Mouse (Mus musculus): ENCODE results near the gene Usp4. TPM values are rescaled to one million over a fixed set of nuclear protein-coding genes. Genes with fewer than 3 reads are reported as not detected.

The Usp4 gene
- polyA plus RNA-seq, 1 experiment from 2014 or later: 143 TPM

GRCm38 (mm10) chr9:108392676-108393075, 45.0 kb downstream of the Usp4 start, which contains the start of gene 1700102P08Rik:
TSS of gene 1700102P08Rik (plus strand) at chr9:108392805.
- H3K4me2 ChIP-seq (replicated peaks): no peak within 1 kb of the TSS
- H3K36me3 ChIP-seq: peaks cover 75% of the 10 kb centered on the region
- ATAC-seq: no peak
- H3K27me3 ChIP-seq: no peaks in the 10 kb centered on the region
- H3K4me1 ChIP-seq (replicated peaks): no peaks in the 10 kb centered on the region
- no peak within 1 kb of the TSS for H3K4me3 ChIP-seq (replicated peaks)
- H3K9me3 ChIP-seq: no peaks in the 10 kb centered on the region
- no peak within 1 kb of the TSS for H3K9ac ChIP-seq (replicated peaks)
- no peak within 1 kb of the TSS for H3K27ac ChIP-seq
- 48% methylated on average over 18 of the region's 18 CpGs for WGBS

- Histone ChIP-seq H3K4me1 (replicated peaks) (no peaks in the 10 kb centered on the region), H3K9me3 (no peaks in the 10 kb centered on the region), H3K27ac (no peak overlapping the region), H3K36me3 (peaks cover 64% of the 10 kb centered on the region), H3K9ac (replicated peaks) (no peak overlapping the region), H3K4me3 (replicated peaks) (no peak overlapping the region), H3K27me3 (no peaks in the 10 kb centered on the region), H3K4me2 (replicated peaks) (no peak overlapping the region)
- 94% methylated on average over 6 of the region's 6 CpGs for WGBS
- ATAC-seq: no peak
Observed at GRCm38 (mm10) chr9:108394191-108394590, 46.5 kb downstream of the Usp4 start.

DNA sequence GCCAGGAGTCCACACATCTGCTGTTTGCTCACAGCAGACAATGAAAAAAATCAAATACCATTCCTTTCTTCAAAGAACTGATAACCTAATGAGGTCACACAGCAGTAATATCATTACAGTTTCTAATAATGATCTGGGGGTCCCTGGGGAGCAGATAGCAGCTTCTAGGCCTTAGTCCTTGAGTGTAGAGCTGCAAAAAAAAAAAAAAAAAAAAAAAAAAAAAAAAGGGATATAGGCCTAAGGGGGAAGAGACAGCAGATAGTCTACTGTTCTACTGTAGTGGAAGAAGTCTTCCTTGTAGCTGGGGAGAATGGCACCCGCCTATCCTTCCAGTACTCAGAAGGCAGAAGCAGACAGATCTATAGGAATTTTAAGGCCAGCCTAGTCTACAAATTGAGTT, 47.8 kb downstream of the Usp4 start:
- 88% methylated on average over 1 of the region's 1 CpGs for WGBS
- no peak for ATAC-seq
- Histone ChIP-seq H3K9me3 (no peaks in the 10 kb centered on the region), H3K27me3 (no peaks in the 10 kb centered on the region), H3K36me3 (peaks cover 54% of the 10 kb centered on the region), H3K4me2 (replicated peaks) (no peak overlapping the region), H3K4me1 (replicated peaks) (no peaks in the 10 kb centered on the region), H3K9ac (replicated peaks) (no peak overlapping the region), H3K27ac (no peak overlapping the region), H3K4me3 (replicated peaks) (no peak overlapping the region)

GRCm38 (mm10) chr9:108398324-108398723, 50.7 kb downstream of the Usp4 start:
- H3K27me3 ChIP-seq: no peaks in the 10 kb centered on the region
- no peak overlapping the region for H3K27ac ChIP-seq
- H3K4me2 ChIP-seq (replicated peaks): no peak overlapping the region
- H3K4me3 ChIP-seq (replicated peaks): no peak overlapping the region
- ATAC-seq: no peak
- WGBS: 94% methylated on average over 3 of the region's 3 CpGs
- H3K36me3 ChIP-seq: peaks cover 28% of the 10 kb centered on the region
- H3K9ac ChIP-seq (replicated peaks): no peak overlapping the region
- peaks cover 13% of the 10 kb centered on the region for H3K4me1 ChIP-seq (replicated peaks)
- no peaks in the 10 kb centered on the region for H3K9me3 ChIP-seq

GRCm38 (mm10) chr9:108401186-108401960, 53.7 kb downstream of the Usp4 start:
- no peak for ATAC-seq
- Histone ChIP-seq H3K27ac (0 out of 2 replicates have a peak overlapping the region, but pooled peaks have one; percentile 12), H3K4me1 (replicated peaks) (peaks cover 13% of the 10 kb centered on the region), H3K27me3 (no peaks in the 10 kb centered on the region), H3K9me3 (no peaks in the 10 kb centered on the region), H3K4me3 (replicated peaks) (no peak overlapping the region), H3K9ac (replicated peaks) (no peak overlapping the region), H3K36me3 (0 out of 2 replicates have a peak, but pooled peaks cover 8% of the 10 kb centered on the region), H3K4me2 (replicated peaks) (no peak overlapping the region)
- 48% methylated on average over 7 of the region's 7 CpGs for WGBS

GRCm38 (mm10) chr9:108403081-108403480, 55.4 kb downstream of the Usp4 start:
- WGBS: 84% methylated on average over 4 of the region's 4 CpGs
- H3K27ac ChIP-seq: no peak overlapping the region
- H3K4me1 ChIP-seq (replicated peaks): peaks cover 13% of the 10 kb centered on the region
- H3K9ac ChIP-seq (replicated peaks): no peak overlapping the region
- 0 out of 2 replicates have a peak, but pooled peaks cover under 1% of the 10 kb centered on the region for H3K36me3 ChIP-seq
- no peak overlapping the region for H3K4me3 ChIP-seq (replicated peaks)
- H3K9me3 ChIP-seq: no peaks in the 10 kb centered on the region
- H3K27me3 ChIP-seq: no peaks in the 10 kb centered on the region
- H3K4me2 ChIP-seq (replicated peaks): no peak overlapping the region
- ATAC-seq: no peak

GRCm38 (mm10) chr9:108404451-108404850, 56.8 kb downstream of the Usp4 start:
- H3K4me1 ChIP-seq (replicated peaks): peaks cover 13% of the 10 kb centered on the region
- H3K4me3 ChIP-seq (replicated peaks): no peak overlapping the region
- WGBS: 81% methylated on average over 8 of the region's 8 CpGs
- H3K27me3 ChIP-seq: no peaks in the 10 kb centered on the region
- H3K9me3 ChIP-seq: no peaks in the 10 kb centered on the region
- H3K27ac ChIP-seq: no peak overlapping the region
- H3K9ac ChIP-seq (replicated peaks): no peak overlapping the region
- H3K36me3 ChIP-seq: no peaks in the 10 kb centered on the region
- H3K4me2 ChIP-seq (replicated peaks): no peak overlapping the region
- ATAC-seq: no peak

DNA sequence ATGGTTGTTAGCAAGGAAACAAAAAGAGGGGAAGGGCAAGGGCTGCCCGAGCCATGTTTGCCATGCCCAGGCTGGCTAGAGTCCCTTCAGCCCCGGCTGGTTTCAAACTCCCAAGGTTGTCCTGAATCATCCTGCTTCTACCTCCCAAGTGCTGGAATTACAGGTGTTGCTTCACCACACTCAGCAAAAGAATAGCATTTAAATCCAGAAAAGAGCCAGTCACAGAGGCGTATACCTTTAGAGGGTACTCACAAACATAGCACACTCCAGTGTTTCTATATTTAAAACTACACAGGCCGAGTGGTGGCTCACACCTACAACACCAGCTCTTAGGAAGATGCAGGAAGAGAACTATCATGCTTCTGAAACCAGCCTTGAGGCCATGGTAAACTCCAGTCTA, 61.9 kb downstream of the Usp4 start:
- Histone ChIP-seq H3K4me3 (replicated peaks) (no peak overlapping the region), H3K27ac (no peak overlapping the region), H3K9me3 (no peaks in the 10 kb centered on the region), H3K36me3 (no peaks in the 10 kb centered on the region), H3K9ac (replicated peaks) (no peak overlapping the region), H3K27me3 (no peaks in the 10 kb centered on the region), H3K4me2 (replicated peaks) (no peak overlapping the region), H3K4me1 (replicated peaks) (no peaks in the 10 kb centered on the region)
- no peak for ATAC-seq
- 92% methylated on average over 4 of the region's 4 CpGs for WGBS

DNA sequence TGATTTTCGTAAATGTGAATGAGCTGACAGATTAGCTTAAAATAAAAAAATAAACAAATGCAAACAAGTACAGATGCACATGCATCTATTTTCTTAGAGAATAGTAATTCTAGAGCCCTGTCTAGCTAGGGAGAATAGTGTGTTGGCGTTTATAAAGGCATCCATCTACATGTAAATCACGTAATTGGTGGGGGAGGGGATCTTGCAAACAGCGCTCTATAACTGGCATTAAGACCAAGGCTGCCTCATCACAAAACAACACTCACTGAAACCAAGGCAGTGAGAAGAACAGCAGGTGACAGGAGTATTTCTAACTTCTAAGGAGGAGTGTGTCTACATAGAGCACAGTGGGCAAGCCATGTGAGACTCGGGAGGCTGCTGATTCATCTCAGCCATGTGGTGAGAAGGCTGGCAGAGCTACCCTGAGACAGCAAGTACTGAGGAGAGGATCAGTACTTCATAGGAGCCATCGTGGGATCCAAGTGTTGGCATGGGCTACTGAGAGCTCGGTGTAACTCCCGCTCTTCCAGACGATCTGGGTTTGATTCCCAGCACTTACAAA, 63.8 kb downstream of the Usp4 start:
- no peaks in the 10 kb centered on the region for H3K36me3 ChIP-seq
- no peak overlapping the region for H3K27ac ChIP-seq
- no peak overlapping the region for H3K4me3 ChIP-seq (replicated peaks)
- no peaks in the 10 kb centered on the region for H3K9me3 ChIP-seq
- no peak for ATAC-seq
- H3K27me3 ChIP-seq: no peaks in the 10 kb centered on the region
- H3K9ac ChIP-seq (replicated peaks): no peak overlapping the region
- no peak overlapping the region for H3K4me2 ChIP-seq (replicated peaks)
- WGBS: 82% methylated on average over 9 of the region's 9 CpGs
- no peaks in the 10 kb centered on the region for H3K4me1 ChIP-seq (replicated peaks)

- 74% methylated on average over 1 of the region's 1 CpGs for WGBS
- H3K36me3 ChIP-seq: no peaks in the 10 kb centered on the region
- no peaks in the 10 kb centered on the region for H3K9me3 ChIP-seq
- no peak overlapping the region for H3K4me2 ChIP-seq (replicated peaks)
- H3K9ac ChIP-seq (replicated peaks): no peak overlapping the region
- ATAC-seq: no peak
- no peaks in the 10 kb centered on the region for H3K27me3 ChIP-seq
- no peak overlapping the region for H3K27ac ChIP-seq
- H3K4me3 ChIP-seq (replicated peaks): no peak overlapping the region
- no peaks in the 10 kb centered on the region for H3K4me1 ChIP-seq (replicated peaks)
Observed at GRCm38 (mm10) chr9:108412221-108412620, 64.6 kb downstream of the Usp4 start.

- Histone ChIP-seq H3K9me3 (no peaks in the 10 kb centered on the region), H3K9ac (replicated peaks) (no peak within 1 kb of the TSS), H3K4me2 (replicated peaks) (no peak within 1 kb of the TSS), H3K36me3 (no peaks in the 10 kb centered on the region), H3K27me3 (no peaks in the 10 kb centered on the region), H3K4me1 (replicated peaks) (no peaks in the 10 kb centered on the region; the same call in 1 of the 2 replicates), H3K4me3 (replicated peaks) (no peak within 1 kb of the TSS), H3K27ac (no peak within 1 kb of the TSS)
- no peak for ATAC-seq
Observed at GRCm38 (mm10) chr9:108428384-108428783, 80.7 kb downstream of the Usp4 start, which contains the start of gene Ccdc36. TSS of gene Ccdc36 (minus strand) at chr9:108428484.

GRCm38 (mm10) chr9:108431431-108432067, 83.9 kb downstream of the Usp4 start:
- peak overlapping the region; percentile 27 for H3K4me3 ChIP-seq (replicated peaks)
- peak; percentile 40; the same call in 1 of the 2 replicates for ATAC-seq
- no peaks in the 10 kb centered on the region for H3K36me3 ChIP-seq
- H3K27ac ChIP-seq: no peak overlapping the region
- peaks cover 4% of the 10 kb centered on the region for H3K4me1 ChIP-seq (replicated peaks)
- H3K27me3 ChIP-seq: no peaks in the 10 kb centered on the region
- 52% methylated on average over 32 of the region's 32 CpGs for WGBS
- no peaks in the 10 kb centered on the region for H3K9me3 ChIP-seq
- H3K4me2 ChIP-seq (replicated peaks): peak overlapping the region; percentile 47
- H3K9ac ChIP-seq (replicated peaks): no peak overlapping the region; the same call in 1 of the 2 replicates
